Mouse (Mus musculus) liver, embryonic 16.5 days (tissue): ENCODE measurements at regions not wholly inside any gene's neighbourhood (a gene's known extent, or its start where the extent isn't known, plus 50 kb on each side); places are given as distances from the start of the nearest gene placed in this dataset.

ENCODE experiments used
- ATAC-seq: fragments of 200-750 bp; cut with Nextera tagmentation; 2 replicates; pipeline ENCODE4 v1.8.0; 2017; ENCODE audit warnings: low read depth, mild to moderate bottlenecking, moderate number of reproducible peaks, moderate library complexity
- H3K27ac ChIP-seq: fragments of 300-500 bp; sonication (generic); 2 replicates; pipeline ENCODE4 v1.5.1; 2014; ENCODE audit warnings: mild to moderate bottlenecking, low read length
- H3K27me3 ChIP-seq: fragments of 300-500 bp; sonication (generic); 2 replicates; pipeline ENCODE4 v1.6.1; 2014; ENCODE audit warnings: low read depth, low read length, mixed read lengths; ENCODE audit not compliant: control insufficient read depth, insufficient read depth
- H3K36me3 ChIP-seq: fragments of 300-500 bp; sonication (generic); 2 replicates; pipeline ENCODE4 v1.6.1; 2014; ENCODE audit warnings: mild to moderate bottlenecking; ENCODE audit not compliant: control insufficient read depth, insufficient read depth
- H3K4me1 ChIP-seq: fragments of 300-500 bp; sonication (generic); 2 replicates; pipeline ENCODE4 v1.6.1; 2014; ENCODE audit warnings: low read depth, low read length, mixed read lengths; ENCODE audit not compliant: control insufficient read depth
- H3K4me2 ChIP-seq: fragments of 300-500 bp; sonication (generic); 2 replicates; pipeline ENCODE4 v1.6.1; 2014; ENCODE audit warnings: low read depth, low read length, mixed read lengths
- H3K4me3 ChIP-seq: fragments of 300-500 bp; sonication (generic); 2 replicates; pipeline ENCODE4 v1.5.1; 2014; ENCODE audit warnings: low read depth, mild to moderate bottlenecking, low read length
- H3K9ac ChIP-seq: fragments of 300-500 bp; sonication (generic); 2 replicates; pipeline ENCODE4 v1.6.1; 2014; ENCODE audit warnings: low read depth, low read length
- H3K9me3 ChIP-seq: fragments of 300-500 bp; sonication (generic); replicated peaks from 2 replicates; pipeline ENCODE4 v1.6.1; 2016; ENCODE audit warnings: low read length; ENCODE audit not compliant: control insufficient read depth
- WGBS: fragments of 180-500 bp; shearing (Covaris S2); extraction: QIAGEN DNeasy Blood & Tissue Kit; methylation state at CpG from one replicate; pipeline ENCODE4 v1.1.7; 2014; ENCODE audit not compliant: insufficient replicate concordance; 5-methylcytosine and 5-hydroxymethylcytosine counted together

DNA sequence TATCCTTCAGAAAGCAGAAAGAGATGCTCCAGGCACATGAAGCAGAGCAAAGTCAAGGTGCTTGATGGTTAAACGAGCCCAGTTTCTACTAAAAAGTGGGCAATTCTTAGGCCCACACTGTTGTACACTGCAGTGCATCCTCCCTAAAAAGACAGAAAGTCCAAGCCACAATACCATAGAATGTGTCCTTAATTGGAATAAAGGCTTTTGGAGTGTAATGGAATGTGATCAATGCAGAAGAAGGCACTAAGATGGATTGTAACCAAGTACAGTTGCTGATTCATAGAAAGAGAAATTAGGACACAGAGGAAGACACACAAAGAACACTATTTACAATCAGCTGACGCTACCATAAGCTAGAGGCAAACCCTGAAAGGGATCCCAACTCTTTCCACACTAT lies 201.3 kb downstream of the Cpe start:
- Histone ChIP-seq H3K27ac (no peak overlapping the region), H3K4me1 (no peaks in the 10 kb centered on the region), H3K9me3 (no peaks in the 10 kb centered on the region), H3K4me2 (no peak overlapping the region), H3K27me3 (no peaks in the 10 kb centered on the region), H3K9ac (no peak overlapping the region), H3K36me3 (no peaks in the 10 kb centered on the region), H3K4me3 (no peak overlapping the region)
- WGBS, result 53% methylated on average over 2 of the region's 2 CpGs
- ATAC-seq, result no peak

- no peak overlapping the region for H3K9ac ChIP-seq
- no peak overlapping the region for H3K27ac ChIP-seq
- H3K4me2 ChIP-seq, result no peak overlapping the region
- H3K4me3 ChIP-seq, result no peak overlapping the region
- ATAC-seq, result no peak
- no peaks in the 10 kb centered on the region for H3K36me3 ChIP-seq
- WGBS, result 60% methylated on average over 3 of the region's 3 CpGs
- H3K27me3 ChIP-seq, result no peaks in the 10 kb centered on the region
- no peaks in the 10 kb centered on the region for H3K9me3 ChIP-seq
- H3K4me1 ChIP-seq, result no peaks in the 10 kb centered on the region
These were observed 204.8 kb downstream of the Cpe start for GRCm38 (mm10) chr8:64488057-64488456.

DNA sequence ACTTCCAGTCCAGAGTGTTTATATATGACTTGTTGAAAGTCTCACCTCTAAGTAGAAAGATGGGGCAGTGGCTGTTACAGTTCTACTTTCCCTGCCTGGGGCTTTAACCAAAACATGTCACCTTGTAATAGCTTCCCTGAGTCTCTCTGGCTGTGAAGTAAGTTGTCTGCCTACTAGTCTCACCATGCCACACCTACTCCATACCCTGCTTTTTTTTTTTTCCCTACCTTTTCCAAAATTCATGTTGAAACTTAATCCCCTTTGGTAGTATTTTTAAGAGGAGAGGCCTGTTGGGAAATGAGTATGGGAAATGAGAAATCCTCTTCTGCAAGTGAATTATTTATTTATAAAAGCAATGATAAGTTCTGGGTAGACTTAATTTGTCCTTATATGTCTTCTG lies 219.6 kb downstream of the Cpe start:
- no peak for ATAC-seq
- H3K9me3 ChIP-seq, result no peaks in the 10 kb centered on the region
- no peak overlapping the region for H3K4me2 ChIP-seq
- H3K4me1 ChIP-seq, result no peaks in the 10 kb centered on the region
- H3K36me3 ChIP-seq, result no peaks in the 10 kb centered on the region
- H3K9ac ChIP-seq, result no peak overlapping the region
- no peak overlapping the region for H3K27ac ChIP-seq
- H3K27me3 ChIP-seq, result no peaks in the 10 kb centered on the region
- H3K4me3 ChIP-seq, result no peak overlapping the region

DNA sequence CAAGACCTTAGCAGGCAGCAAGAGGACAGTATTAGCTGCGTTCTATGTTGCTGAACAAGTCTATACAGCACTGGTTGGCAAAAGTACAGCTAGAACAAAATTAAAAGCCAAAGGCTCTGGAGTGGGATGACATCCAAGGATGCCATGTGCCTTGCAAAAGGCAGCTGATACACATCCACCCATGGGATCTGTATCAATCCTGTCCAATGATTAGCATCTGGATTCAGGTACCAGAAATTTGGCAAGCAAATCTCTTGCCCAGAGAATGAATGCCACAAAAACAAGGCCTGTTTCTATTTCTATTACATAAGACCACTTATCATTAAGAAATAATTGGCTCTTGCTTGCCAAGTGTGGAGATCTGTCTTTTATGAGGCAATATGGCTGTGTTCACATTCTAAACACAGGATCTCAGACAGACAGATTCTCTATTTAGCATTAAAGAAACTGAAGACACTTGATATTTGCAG lies 220.0 kb downstream of the Cpe start:
- H3K4me2 ChIP-seq, result no peak overlapping the region
- no peak overlapping the region for H3K9ac ChIP-seq
- WGBS, result 59% methylated on average over 1 of the region's 1 CpGs
- no peaks in the 10 kb centered on the region for H3K9me3 ChIP-seq
- ATAC-seq, result no peak
- H3K27me3 ChIP-seq, result no peaks in the 10 kb centered on the region
- no peak overlapping the region for H3K4me3 ChIP-seq
- H3K36me3 ChIP-seq, result no peaks in the 10 kb centered on the region
- no peaks in the 10 kb centered on the region for H3K4me1 ChIP-seq
- H3K27ac ChIP-seq, result no peak overlapping the region

GRCm38 (mm10) chr8:64461136-64461535 lies 231.7 kb downstream of the Cpe start:
- no peak for ATAC-seq
- Histone ChIP-seq H3K27ac (no peak overlapping the region), H3K36me3 (no peaks in the 10 kb centered on the region), H3K9me3 (no peaks in the 10 kb centered on the region), H3K4me2 (no peak overlapping the region), H3K27me3 (no peaks in the 10 kb centered on the region), H3K4me1 (no peaks in the 10 kb centered on the region), H3K9ac (no peak overlapping the region), H3K4me3 (no peak overlapping the region)
- WGBS, result 63% methylated on average over 4 of the region's 4 CpGs

DNA sequence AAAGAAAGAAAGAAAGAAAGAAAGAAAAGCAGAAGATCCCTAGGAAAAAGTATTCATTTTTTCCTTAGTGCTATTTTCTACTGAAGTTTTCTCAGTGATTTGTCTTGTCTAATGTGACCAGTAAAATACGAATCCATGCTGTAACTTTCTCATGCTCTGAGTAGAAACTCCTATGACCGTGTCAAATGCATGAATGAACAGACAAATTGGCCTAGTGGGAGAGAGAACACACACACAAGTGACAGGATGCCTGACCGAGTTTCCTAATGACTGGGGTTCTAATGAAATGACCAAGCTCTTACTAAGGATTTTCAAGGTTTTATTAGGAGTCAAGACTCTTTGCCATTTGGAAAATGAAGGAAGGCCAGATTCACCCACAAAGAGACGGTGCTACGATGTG lies 235.9 kb downstream of the Cpe start:
- no peaks in the 10 kb centered on the region for H3K9me3 ChIP-seq
- H3K9ac ChIP-seq, result no peak overlapping the region
- no peak overlapping the region for H3K4me2 ChIP-seq
- WGBS, result 58% methylated on average over 5 of the region's 5 CpGs
- H3K4me3 ChIP-seq, result no peak overlapping the region
- no peaks in the 10 kb centered on the region for H3K4me1 ChIP-seq
- H3K27ac ChIP-seq, result no peak overlapping the region
- ATAC-seq, result no peak
- no peaks in the 10 kb centered on the region for H3K27me3 ChIP-seq
- H3K36me3 ChIP-seq, result no peaks in the 10 kb centered on the region

- Histone ChIP-seq H3K36me3 (no peaks in the 10 kb centered on the region), H3K4me3 (no peak overlapping the region), H3K27me3 (no peaks in the 10 kb centered on the region), H3K4me1 (no peaks in the 10 kb centered on the region), H3K27ac (no peak overlapping the region), H3K4me2 (no peak overlapping the region), H3K9ac (no peak overlapping the region), H3K9me3 (no peaks in the 10 kb centered on the region)
- WGBS, result 56% methylated on average over 4 of the region's 4 CpGs
- no peak for ATAC-seq
These were observed 238.1 kb downstream of the Cpe start for GRCm38 (mm10) chr8:64454736-64455135.

GRCm38 (mm10) chr8:64445366-64445765 lies 239.3 kb upstream of the Tll1 start:
- Histone ChIP-seq H3K36me3 (no peaks in the 10 kb centered on the region), H3K9ac (no peak overlapping the region), H3K4me3 (no peak overlapping the region), H3K4me2 (no peak overlapping the region), H3K9me3 (no peaks in the 10 kb centered on the region; the same call in 1 of the 2 replicates), H3K27ac (no peak overlapping the region), H3K4me1 (no peaks in the 10 kb centered on the region), H3K27me3 (no peaks in the 10 kb centered on the region)
- WGBS, result 67% methylated on average over 3 of the region's 3 CpGs
- no peak for ATAC-seq

- H3K4me3 ChIP-seq, result no peak overlapping the region
- no peaks in the 10 kb centered on the region for H3K4me1 ChIP-seq
- no peak overlapping the region for H3K9ac ChIP-seq
- no peak for ATAC-seq
- WGBS, result 71% methylated on average over 5 of the region's 5 CpGs
- no peak overlapping the region for H3K4me2 ChIP-seq
- H3K9me3 ChIP-seq, result no peaks in the 10 kb centered on the region; the same call in 1 of the 2 replicates
- no peak overlapping the region for H3K27ac ChIP-seq
- H3K27me3 ChIP-seq, result no peaks in the 10 kb centered on the region
- no peaks in the 10 kb centered on the region for H3K36me3 ChIP-seq
These were observed 238.4 kb upstream of the Tll1 start for GRCm38 (mm10) chr8:64444429-64444828.

DNA sequence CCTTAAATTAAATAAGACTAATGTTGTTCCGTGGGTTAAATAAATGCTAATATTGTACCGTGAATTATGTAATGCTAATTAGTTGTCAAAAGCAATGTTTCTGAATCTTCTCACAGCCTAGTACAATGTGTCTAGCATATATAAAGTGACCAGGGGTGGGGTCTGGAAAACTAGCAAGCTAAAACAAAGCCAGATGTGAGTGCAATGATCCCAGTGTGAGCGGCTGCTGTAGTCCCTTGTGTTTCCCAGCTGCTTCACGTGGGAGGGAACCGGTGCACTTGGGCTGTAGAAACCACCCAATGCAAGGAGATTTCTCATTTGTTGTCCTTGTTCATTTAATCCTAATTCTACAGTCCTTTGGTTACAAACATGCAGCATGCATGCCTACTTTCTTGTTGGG lies 232.4 kb upstream of the Tll1 start:
- ATAC-seq, result no peak
- Histone ChIP-seq H3K27me3 (no peaks in the 10 kb centered on the region), H3K4me3 (no peak overlapping the region), H3K4me1 (no peaks in the 10 kb centered on the region), H3K9ac (no peak overlapping the region), H3K27ac (no peak overlapping the region), H3K4me2 (no peak overlapping the region), H3K9me3 (no peaks in the 10 kb centered on the region; the same call in 1 of the 2 replicates), H3K36me3 (no peaks in the 10 kb centered on the region)
- WGBS, result 74% methylated on average over 5 of the region's 5 CpGs
